Mouse (Mus musculus): ENCODE data around the gene Rps27rt. TPM values are rescaled to one million over a fixed set of nuclear protein-coding genes. Genes with fewer than 3 reads are reported as not detected.

Rps27rt gene
- polyA plus RNA-seq, 1 experiment = 3,274 TPM

DNA sequence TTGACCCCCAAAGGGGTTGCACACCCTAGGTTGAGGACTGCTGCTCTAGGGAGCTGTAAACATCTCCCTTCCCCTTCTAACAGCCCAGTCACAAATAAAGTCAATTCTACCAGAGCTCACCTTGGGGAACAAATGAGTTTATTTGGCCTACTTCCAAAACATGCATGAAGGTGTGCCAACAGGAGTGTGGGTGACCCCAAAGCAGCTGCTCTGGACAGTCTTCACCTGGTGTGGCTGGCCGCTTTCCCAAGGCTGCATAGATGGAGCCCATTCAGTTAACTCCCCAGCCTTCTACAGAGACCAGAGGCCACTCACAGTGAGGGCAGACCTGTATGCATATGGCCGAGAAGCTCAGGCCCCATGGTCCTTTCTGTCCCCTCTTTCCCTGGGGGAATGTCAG, 38.9 kb upstream of the Rps27rt start:
- no peaks in the 10 kb centered on the region for H3K9me3 ChIP-seq (replicated peaks; ENCODE audit: control insufficient read depth, insufficient read depth, low read length, poor library complexity, severe bottlenecking)
- no peaks in the 10 kb centered on the region for H3K4me1 ChIP-seq (ENCODE audit: control insufficient read depth, insufficient read depth, low read length)
- no peak overlapping the region for H3K27ac ChIP-seq (ENCODE audit: insufficient read depth, low read length)
- no peak overlapping the region for H3K4me3 ChIP-seq (ENCODE audit: low read depth, low read length)
- TF ChIP-seq POLR2A (IDR thresholded peaks at IDR 0.05; ENCODE audit: insufficient read depth, low read length) = no peak
- TF ChIP-seq EP300 (IDR thresholded peaks at IDR 0.05; ENCODE audit: insufficient read depth, low read depth, low read length) = no peak
- TF ChIP-seq CTCF (IDR thresholded peaks at IDR 0.05; ENCODE audit: low read depth, low read length) = no peak
- H3K27me3 ChIP-seq (ENCODE audit: control insufficient read depth, insufficient read depth, low read length, poor library complexity, severe bottlenecking) = no peaks in the 10 kb centered on the region
- no peaks in the 10 kb centered on the region for H3K36me3 ChIP-seq (ENCODE audit: control insufficient read depth, insufficient read depth, low read length, poor library complexity, severe bottlenecking)
- no peak overlapping the region for H3K9ac ChIP-seq (ENCODE audit: low read depth, poor library complexity, severe bottlenecking)

DNA sequence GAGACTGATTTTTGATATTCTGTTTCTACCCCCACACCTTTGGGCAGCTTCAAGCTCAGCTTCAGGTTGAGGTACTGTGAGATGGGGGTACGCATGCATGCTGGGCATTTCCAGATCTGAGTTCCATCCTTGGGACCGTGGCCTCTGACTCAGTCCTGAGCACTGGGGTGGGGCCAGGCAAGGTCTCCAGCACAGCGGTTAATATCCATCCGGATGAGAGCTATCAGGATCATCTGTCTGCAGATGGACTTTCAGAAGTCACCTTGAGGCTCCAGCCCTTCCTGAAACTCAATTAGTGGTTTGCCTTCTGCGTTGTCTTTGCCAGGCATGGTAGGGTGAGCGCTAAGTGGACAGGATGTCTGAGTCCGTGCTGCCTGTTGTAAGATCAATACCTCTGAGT, 37.6 kb upstream of the Rps27rt start:
- H3K4me3 ChIP-seq (ENCODE audit: low read depth, low read length) = no peak overlapping the region
- H3K4me1 ChIP-seq (ENCODE audit: control insufficient read depth, insufficient read depth, low read length) = no peaks in the 10 kb centered on the region
- no peak overlapping the region for H3K27ac ChIP-seq (ENCODE audit: insufficient read depth, low read length)
- H3K27me3 ChIP-seq (ENCODE audit: control insufficient read depth, insufficient read depth, low read length, poor library complexity, severe bottlenecking) = no peaks in the 10 kb centered on the region
- no peaks in the 10 kb centered on the region for H3K9me3 ChIP-seq (replicated peaks; ENCODE audit: control insufficient read depth, insufficient read depth, low read length, poor library complexity, severe bottlenecking)
- TF ChIP-seq POLR2A (IDR thresholded peaks at IDR 0.05; ENCODE audit: insufficient read depth, low read length) (no peak), CTCF (IDR thresholded peaks at IDR 0.05; ENCODE audit: low read depth, low read length) (no peak), EP300 (IDR thresholded peaks at IDR 0.05; ENCODE audit: insufficient read depth, low read depth, low read length) (no peak)
- H3K9ac ChIP-seq (ENCODE audit: low read depth, poor library complexity, severe bottlenecking) = no peak overlapping the region
- H3K36me3 ChIP-seq (ENCODE audit: control insufficient read depth, insufficient read depth, low read length, poor library complexity, severe bottlenecking) = no peaks in the 10 kb centered on the region

DNA sequence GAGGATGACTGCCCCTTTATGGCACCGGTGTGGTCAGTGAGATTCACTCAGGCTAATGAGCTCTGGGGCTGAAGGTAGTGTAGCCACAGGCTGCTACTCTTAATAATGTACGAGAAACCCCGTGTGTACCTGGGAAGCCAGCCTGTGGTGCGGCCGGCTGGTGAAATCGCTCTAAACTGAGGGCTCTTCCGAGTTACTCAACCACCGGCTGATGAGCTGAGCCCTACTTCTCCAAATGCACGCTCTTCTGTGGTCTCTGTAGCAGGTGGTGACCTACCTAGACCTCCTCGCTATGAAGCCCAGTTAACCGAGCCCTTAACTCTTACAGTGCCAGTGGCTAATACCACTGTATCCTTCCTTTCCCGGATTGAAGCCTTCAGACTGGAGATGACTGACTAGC, 29.8 kb upstream of the Rps27rt start:
- Histone ChIP-seq H3K27me3 (ENCODE audit: control insufficient read depth, insufficient read depth, low read length, poor library complexity, severe bottlenecking) (no peaks in the 10 kb centered on the region), H3K9ac (ENCODE audit: low read depth, poor library complexity, severe bottlenecking) (no peak overlapping the region), H3K4me1 (ENCODE audit: control insufficient read depth, insufficient read depth, low read length) (no peaks in the 10 kb centered on the region), H3K27ac (ENCODE audit: insufficient read depth, low read length) (no peak overlapping the region), H3K36me3 (ENCODE audit: control insufficient read depth, insufficient read depth, low read length, poor library complexity, severe bottlenecking) (no peaks in the 10 kb centered on the region), H3K9me3 (replicated peaks; ENCODE audit: control insufficient read depth, insufficient read depth, low read length, poor library complexity, severe bottlenecking) (peaks cover 7% of the 10 kb centered on the region), H3K4me3 (ENCODE audit: low read depth, low read length) (no peak overlapping the region)
- TF ChIP-seq CTCF (IDR thresholded peaks at IDR 0.05; ENCODE audit: low read depth, low read length) (no peak), POLR2A (IDR thresholded peaks at IDR 0.05; ENCODE audit: insufficient read depth, low read length) (no peak), EP300 (IDR thresholded peaks at IDR 0.05; ENCODE audit: insufficient read depth, low read depth, low read length) (no peak)

DNA sequence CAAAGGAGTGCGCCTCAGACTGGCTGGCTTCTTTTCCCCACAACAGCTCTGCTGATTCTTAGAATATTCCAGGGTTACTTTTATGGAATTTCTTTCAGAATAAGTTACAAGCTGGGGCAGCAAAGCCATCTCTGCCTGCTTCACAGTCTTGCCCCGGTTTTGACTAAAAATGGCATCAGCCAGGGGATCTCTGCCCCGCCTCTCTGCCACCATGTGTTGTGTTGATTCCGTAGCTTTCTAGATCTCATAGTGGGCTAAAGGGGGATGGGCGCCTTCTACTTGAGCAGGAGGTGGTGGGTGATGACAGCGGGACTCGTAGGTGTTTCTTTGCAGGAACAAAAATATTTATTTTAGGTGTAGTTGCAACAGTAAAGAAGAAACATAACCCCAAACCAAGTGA, 25.7 kb upstream of the Rps27rt start:
- H3K9ac ChIP-seq (ENCODE audit: low read depth, poor library complexity, severe bottlenecking) = no peak overlapping the region
- no peak overlapping the region for H3K27ac ChIP-seq (ENCODE audit: insufficient read depth, low read length)
- H3K4me3 ChIP-seq (ENCODE audit: low read depth, low read length) = no peak overlapping the region
- TF ChIP-seq EP300 (IDR thresholded peaks at IDR 0.05; ENCODE audit: insufficient read depth, low read depth, low read length) (no peak), POLR2A (IDR thresholded peaks at IDR 0.05; ENCODE audit: insufficient read depth, low read length) (no peak), CTCF (IDR thresholded peaks at IDR 0.05; ENCODE audit: low read depth, low read length) (no peak)
- peaks cover 7% of the 10 kb centered on the region for H3K9me3 ChIP-seq (replicated peaks; ENCODE audit: control insufficient read depth, insufficient read depth, low read length, poor library complexity, severe bottlenecking)
- no peaks in the 10 kb centered on the region for H3K27me3 ChIP-seq (ENCODE audit: control insufficient read depth, insufficient read depth, low read length, poor library complexity, severe bottlenecking)
- no peaks in the 10 kb centered on the region for H3K36me3 ChIP-seq (ENCODE audit: control insufficient read depth, insufficient read depth, low read length, poor library complexity, severe bottlenecking)
- no peaks in the 10 kb centered on the region for H3K4me1 ChIP-seq (ENCODE audit: control insufficient read depth, insufficient read depth, low read length)

DNA sequence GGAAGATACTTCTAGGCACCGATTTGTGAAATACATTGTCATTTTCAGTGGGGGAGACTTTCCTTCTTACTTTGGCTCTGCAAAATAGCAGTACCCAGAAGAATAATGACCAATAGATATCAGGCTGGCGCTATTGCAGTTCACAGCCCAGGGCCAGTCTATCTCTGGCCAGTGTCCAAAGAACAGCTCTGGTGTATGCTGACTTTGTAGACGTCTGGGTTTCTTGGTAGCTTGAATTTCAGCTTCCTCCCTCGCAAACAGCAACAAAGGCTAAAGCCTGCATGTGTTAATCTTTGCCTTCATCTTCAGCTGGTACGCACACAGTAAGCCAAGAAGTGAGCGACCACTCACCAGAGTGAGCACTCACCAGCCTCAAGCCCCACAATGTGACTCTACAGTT, 25.2 kb upstream of the Rps27rt start:
- Histone ChIP-seq H3K27me3 (ENCODE audit: control insufficient read depth, insufficient read depth, low read length, poor library complexity, severe bottlenecking) (no peaks in the 10 kb centered on the region), H3K4me1 (ENCODE audit: control insufficient read depth, insufficient read depth, low read length) (no peaks in the 10 kb centered on the region), H3K9ac (ENCODE audit: low read depth, poor library complexity, severe bottlenecking) (no peak overlapping the region), H3K36me3 (ENCODE audit: control insufficient read depth, insufficient read depth, low read length, poor library complexity, severe bottlenecking) (no peaks in the 10 kb centered on the region), H3K9me3 (replicated peaks; ENCODE audit: control insufficient read depth, insufficient read depth, low read length, poor library complexity, severe bottlenecking) (peaks cover 7% of the 10 kb centered on the region), H3K27ac (ENCODE audit: insufficient read depth, low read length) (no peak overlapping the region), H3K4me3 (ENCODE audit: low read depth, low read length) (no peak overlapping the region)
- TF ChIP-seq POLR2A (IDR thresholded peaks at IDR 0.05; ENCODE audit: insufficient read depth, low read length) (no peak), EP300 (IDR thresholded peaks at IDR 0.05; ENCODE audit: insufficient read depth, low read depth, low read length) (no peak), CTCF (IDR thresholded peaks at IDR 0.05; ENCODE audit: low read depth, low read length) (no peak)

DNA sequence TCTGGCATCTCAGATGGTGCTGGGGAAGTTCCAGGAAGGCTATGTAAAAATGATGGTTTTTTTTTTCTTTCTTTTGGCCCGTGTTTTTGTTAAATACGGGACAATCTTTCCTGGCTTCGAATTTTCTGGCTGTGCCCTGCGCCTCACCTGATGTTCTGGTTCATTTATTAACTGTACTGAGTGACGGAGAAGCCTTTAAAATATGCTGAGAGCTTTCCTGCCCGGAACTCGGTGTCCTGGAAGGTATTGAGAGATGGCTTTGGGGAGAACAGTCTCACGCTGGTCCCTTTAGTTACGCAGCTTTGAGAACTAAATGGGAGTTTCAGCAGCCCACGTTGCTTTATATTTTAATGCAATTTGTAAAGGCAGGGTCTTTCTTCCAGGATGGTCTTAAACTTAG, 22.9 kb upstream of the Rps27rt start:
- H3K9me3 ChIP-seq (replicated peaks; ENCODE audit: control insufficient read depth, insufficient read depth, low read length, poor library complexity, severe bottlenecking) = peaks cover 7% of the 10 kb centered on the region
- H3K9ac ChIP-seq (ENCODE audit: low read depth, poor library complexity, severe bottlenecking) = no peak overlapping the region
- no peaks in the 10 kb centered on the region for H3K36me3 ChIP-seq (ENCODE audit: control insufficient read depth, insufficient read depth, low read length, poor library complexity, severe bottlenecking)
- no peaks in the 10 kb centered on the region for H3K4me1 ChIP-seq (ENCODE audit: control insufficient read depth, insufficient read depth, low read length)
- TF ChIP-seq EP300 (IDR thresholded peaks at IDR 0.05; ENCODE audit: insufficient read depth, low read depth, low read length) = no peak
- no peak for TF ChIP-seq POLR2A (IDR thresholded peaks at IDR 0.05; ENCODE audit: insufficient read depth, low read length)
- no peak for TF ChIP-seq CTCF (IDR thresholded peaks at IDR 0.05; ENCODE audit: low read depth, low read length)
- H3K27me3 ChIP-seq (ENCODE audit: control insufficient read depth, insufficient read depth, low read length, poor library complexity, severe bottlenecking) = no peaks in the 10 kb centered on the region
- H3K4me3 ChIP-seq (ENCODE audit: low read depth, low read length) = no peak overlapping the region
- no peak overlapping the region for H3K27ac ChIP-seq (ENCODE audit: insufficient read depth, low read length)

All from ES-Bruce4 (cell line).